In the genomic region with DNA sequence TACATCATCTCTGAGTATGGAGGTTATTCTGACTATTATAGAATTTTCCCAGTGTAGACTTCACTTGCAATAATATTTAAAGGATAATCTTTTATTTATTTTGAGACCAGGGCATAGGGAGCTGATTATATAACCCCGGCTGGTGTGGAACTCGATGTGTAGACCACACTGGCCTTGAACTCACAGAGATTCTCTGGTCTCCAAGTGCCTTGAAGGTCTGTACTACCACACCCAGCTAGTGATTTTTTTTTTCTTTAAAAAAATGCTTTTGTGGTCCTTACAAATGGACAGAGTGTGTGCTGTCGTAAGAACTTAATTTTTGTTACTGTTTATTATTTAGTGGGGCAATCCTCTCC, we compare ENCODE assay signal across 9 mouse cellular contexts. TPM values are rescaled to one million over a fixed set of nuclear protein-coding genes. Genes with fewer than 3 reads are reported as not detected.
DNase-seq lines count a peak whose midpoint lies in the region; ATAC-seq and TF ChIP-seq lines count a peak whose summit lies in the region.
"Had no signal": no experiment of that assay in that cellular context is flagged by ENCODE, and none has a peak within 500 bp of the region (broad histone marks: within the 10 kb centered on the region; RNA-seq: fewer than 3 reads in every experiment).

No protein-coding gene starts in this region.

- H3K4me2 ChIP-seq in kidney, postnatal 0 days (ENCODE audit: low read length): peak overlapping the region; percentile 65
- peak overlapping the region; percentile 68 for H3K4me2 ChIP-seq in embryonic facial prominence, embryonic 13.5 days
- peak overlapping the region; percentile 76 for H3K4me2 ChIP-seq in hindbrain, postnatal 0 days (ENCODE audit: low read depth, low read length)
- H3K4me2 ChIP-seq in midbrain, embryonic 16.5 days (ENCODE audit: low read length): peak overlapping the region; percentile 75

- 53% methylated on average over 3 of the region's 3 CpGs for WGBS in kidney, postnatal 0 days
- 57% methylated on average over 3 of the region's 3 CpGs for WGBS in embryonic facial prominence, embryonic 13.5 days
- WGBS in hindbrain, postnatal 0 days: 74% methylated on average over 3 of the region's 3 CpGs
- 72% methylated on average over 3 of the region's 3 CpGs for WGBS in midbrain, embryonic 16.5 days

- peaks cover 14% of the 10 kb centered on the region; the same call in 1 of the 2 replicates for H3K4me1 ChIP-seq in kidney, postnatal 0 days (replicated peaks; ENCODE audit: insufficient read depth, low read length)
- H3K4me1 ChIP-seq in embryonic facial prominence, embryonic 13.5 days: peaks cover 23% of the 10 kb centered on the region
- peaks cover 22% of the 10 kb centered on the region; the same call in 1 of the 2 replicates for H3K4me1 ChIP-seq in hindbrain, postnatal 0 days (ENCODE audit: insufficient read depth, low read length)
- H3K4me1 ChIP-seq in midbrain, embryonic 16.5 days (ENCODE audit: control insufficient read depth, insufficient read depth, low read length): peaks cover 21% of the 10 kb centered on the region

- H3K4me3 ChIP-seq in kidney, postnatal 0 days (replicated peaks; ENCODE audit: low read depth, low read length): peak overlapping the region; percentile 92
- H3K4me3 ChIP-seq in embryonic facial prominence, embryonic 13.5 days: peak overlapping the region; percentile 97
- H3K4me3 ChIP-seq in hindbrain, postnatal 0 days (ENCODE audit: low read length): peak overlapping the region; percentile 73
- H3K4me3 ChIP-seq in midbrain, embryonic 16.5 days (ENCODE audit: low read depth, low read length): peak overlapping the region; percentile 92

- H3K36me3 ChIP-seq in kidney, postnatal 0 days (ENCODE audit: insufficient read depth, low read length): no peaks in the 10 kb centered on the region
- H3K36me3 ChIP-seq in embryonic facial prominence, embryonic 13.5 days: no peaks in the 10 kb centered on the region
- no peaks in the 10 kb centered on the region for H3K36me3 ChIP-seq in hindbrain, postnatal 0 days (ENCODE audit: insufficient read depth, low read length)
- H3K36me3 ChIP-seq in midbrain, embryonic 16.5 days (ENCODE audit: control insufficient read depth, insufficient read depth, low read length): no peaks in the 10 kb centered on the region

- no peak for ATAC-seq in kidney, postnatal 0 days (replicated peaks; ENCODE audit: low FRiP score, low read depth)
- ATAC-seq in embryonic facial prominence, embryonic 13.5 days (ENCODE audit: insufficient number of reproducible peaks, insufficient read depth, low FRiP score, low TSS enrichment, low read depth): no peak
- no peak for ATAC-seq in hindbrain, postnatal 0 days
- ATAC-seq in midbrain, embryonic 16.5 days: no peak

- no peak overlapping the region for H3K27ac ChIP-seq in kidney, postnatal 0 days
- no peak overlapping the region for H3K27ac ChIP-seq in embryonic facial prominence, embryonic 13.5 days
- H3K27ac ChIP-seq in hindbrain, postnatal 0 days: no peak overlapping the region
- H3K27ac ChIP-seq in midbrain, embryonic 16.5 days (ENCODE audit: low read length): no peak overlapping the region

- H3K9ac ChIP-seq in kidney, postnatal 0 days (ENCODE audit: low read depth, low read length): 0 out of 2 replicates have a peak overlapping the region, but pooled peaks have one; percentile 13
- H3K9ac ChIP-seq in embryonic facial prominence, embryonic 13.5 days: peak overlapping the region; percentile 98; the same call in 1 of the 2 replicates
- no peak overlapping the region; the same call in 1 of the 2 replicates for H3K9ac ChIP-seq in hindbrain, postnatal 0 days (replicated peaks; ENCODE audit: low read length)
- no peak overlapping the region for H3K9ac ChIP-seq in midbrain, embryonic 16.5 days (ENCODE audit: low read depth, low read length)

- TF ChIP-seq CTCF in kidney, postnatal 0 days (IDR thresholded peaks at IDR 0.05; ENCODE audit: low read depth): no peak
- TF ChIP-seq CTCF in hindbrain, postnatal 0 days (IDR thresholded peaks at IDR 0.05; ENCODE audit: low read depth): no peak

- no peak for DNase-seq in kidney, postnatal 0 days (ENCODE audit: low spot score)
- no peak for DNase-seq in kidney, postnatal 10 days
- DNase-seq in hindbrain, postnatal 0 days (ENCODE audit: low spot score): no peak
- DNase-seq in right cerebral cortex, postnatal 14 days: no peak
- DNase-seq in cerebellum, postnatal 36 days: no peak
- no peak for DNase-seq in frontal cortex, postnatal 36 days (ENCODE audit: low spot score in 2 of 2)
- DNase-seq: thymus, adult 18-20 months had no signal

- H3K9me3 ChIP-seq in kidney, postnatal 0 days (replicated peaks; ENCODE audit: low read length): no peaks in the 10 kb centered on the region
- H3K9me3 ChIP-seq in embryonic facial prominence, embryonic 13.5 days: no peaks in the 10 kb centered on the region
- H3K9me3 ChIP-seq in hindbrain, postnatal 0 days (ENCODE audit: low read length): no peaks in the 10 kb centered on the region
- H3K9me3 ChIP-seq in midbrain, embryonic 16.5 days (replicated peaks; ENCODE audit: control insufficient read depth, low read length, poor library complexity, severe bottlenecking): no peaks in the 10 kb centered on the region

- no peaks in the 10 kb centered on the region for H3K27me3 ChIP-seq in kidney, postnatal 0 days (ENCODE audit: insufficient read depth, low read length)
- no peaks in the 10 kb centered on the region for H3K27me3 ChIP-seq in embryonic facial prominence, embryonic 13.5 days
- H3K27me3 ChIP-seq in hindbrain, postnatal 0 days (ENCODE audit: insufficient read depth, low read length): no peaks in the 10 kb centered on the region
- no peaks in the 10 kb centered on the region for H3K27me3 ChIP-seq in midbrain, embryonic 16.5 days (ENCODE audit: control insufficient read depth, insufficient read depth, low read depth, low read length)

RNA-seq across cellular contexts. Expression of gene Ppm1b, which starts 3.1 kb away (rescaled TPM):
- 66.2 and 67.3 TPM in 2 replicates for polyA plus RNA-seq in kidney, postnatal 0 days (2015; fragmentation: Nextera tagmentation; extraction: Ambion mirVana)
- polyA plus RNA-seq in embryonic facial prominence, embryonic 13.5 days (2015; fragmentation: Nextera tagmentation; extraction: Ambion mirVana): 70.9 and 76.9 TPM in 2 replicates
- 48.1 and 49.1 TPM in 2 replicates for total RNA-seq in hindbrain, postnatal 0 days (2014; rRNA removed)
- 61.8 and 62.6 TPM in 2 replicates for polyA plus RNA-seq in hindbrain, postnatal 0 days (2015; fragmentation: Nextera tagmentation; extraction: Ambion mirVana)
- 74.1 and 79.2 TPM in 2 replicates for polyA plus RNA-seq in midbrain, embryonic 16.5 days (2015; fragmentation: Nextera tagmentation; extraction: Ambion mirVana)

Comparison
In these comparisons a context has a peak if more than half of its experiments do, and no peak if none do; other contexts are left out.
1. H3K9ac ChIP-seq: peak in kidney, postnatal 0 days (single experiment) and embryonic facial prominence, embryonic 13.5 days (single experiment); none in hindbrain, postnatal 0 days (single experiment) and midbrain, embryonic 16.5 days (single experiment).
2. Peak in every context shown above with its lines, with median percentiles within 50 percentile points of each other: H3K4me2 ChIP-seq and H3K4me3 ChIP-seq.